Mouse (Mus musculus) urinary bladder, adult 18-20 months (tissue): ENCODE measurements around the gene Dync1i1.

Source experiments
- DNase-seq, 2 experiments: peaks; one replicate each; pipeline ENCODE4 v3.0.0; 2022; ENCODE audit warnings: low spot score in 2 of 2, mixed read lengths in 2 of 2

The Dync1i1 gene

DNA sequence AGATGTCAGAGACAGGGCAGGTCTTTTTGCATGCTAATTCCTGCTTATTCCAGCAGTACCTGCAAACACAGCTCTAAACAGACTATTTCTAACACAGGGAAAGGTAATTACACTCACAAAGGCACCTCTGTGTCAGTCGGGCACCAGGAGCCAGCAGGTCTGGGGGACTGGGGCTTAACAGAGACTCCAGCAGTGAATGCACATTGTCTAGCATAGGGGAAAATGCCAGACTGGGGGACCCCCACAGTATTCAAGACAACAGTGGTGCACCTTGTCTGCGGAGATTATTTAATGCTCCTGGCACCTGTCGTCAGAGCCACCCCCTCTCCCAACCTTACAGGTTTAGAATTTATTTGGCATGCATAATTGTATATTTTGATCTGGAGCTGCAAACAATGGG lies 333.1 kb downstream of the Dync1i1 start:
- DNase-seq: no peak

DNA sequence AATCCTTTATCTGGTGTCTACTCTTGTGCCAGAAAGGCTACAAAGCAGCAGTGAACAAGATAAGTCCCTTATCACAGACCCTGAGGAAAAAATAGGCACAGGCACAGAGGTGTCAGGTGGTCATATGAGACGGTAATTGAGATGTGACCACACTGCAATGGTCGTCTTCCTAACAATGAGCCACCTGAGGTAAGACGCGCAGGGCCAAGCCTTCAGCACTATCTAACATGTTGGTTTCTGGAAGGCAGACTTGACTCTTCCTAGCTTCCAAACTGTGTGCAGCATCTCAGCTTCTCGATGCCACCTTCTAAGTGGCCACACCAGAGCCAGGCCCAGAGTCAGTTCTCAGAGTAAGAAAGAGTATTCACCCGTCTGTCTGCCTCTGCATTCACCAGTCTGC lies 341.8 kb downstream of the Dync1i1 start:
- DNase-seq: no peak

DNA sequence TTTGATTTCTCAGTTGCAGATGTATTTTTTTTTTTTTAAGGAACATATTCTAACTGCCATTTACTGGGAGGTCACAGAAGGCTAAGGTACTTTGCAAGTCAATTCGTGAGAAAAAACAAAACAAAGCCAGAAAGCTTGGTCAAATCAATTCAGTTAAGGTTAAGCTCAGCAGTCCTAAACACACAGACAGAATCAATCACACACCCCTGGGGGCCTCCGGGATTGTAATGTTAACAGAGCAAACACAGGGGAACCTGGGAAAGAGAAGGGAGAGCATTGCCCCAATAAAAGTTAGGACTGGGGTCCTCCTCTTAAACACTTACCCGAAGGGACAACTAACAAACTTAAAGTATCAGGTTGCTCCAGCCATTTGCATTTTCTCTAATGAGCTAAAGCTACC lies 344.6 kb downstream of the Dync1i1 start:
- DNase-seq: no peak

DNA sequence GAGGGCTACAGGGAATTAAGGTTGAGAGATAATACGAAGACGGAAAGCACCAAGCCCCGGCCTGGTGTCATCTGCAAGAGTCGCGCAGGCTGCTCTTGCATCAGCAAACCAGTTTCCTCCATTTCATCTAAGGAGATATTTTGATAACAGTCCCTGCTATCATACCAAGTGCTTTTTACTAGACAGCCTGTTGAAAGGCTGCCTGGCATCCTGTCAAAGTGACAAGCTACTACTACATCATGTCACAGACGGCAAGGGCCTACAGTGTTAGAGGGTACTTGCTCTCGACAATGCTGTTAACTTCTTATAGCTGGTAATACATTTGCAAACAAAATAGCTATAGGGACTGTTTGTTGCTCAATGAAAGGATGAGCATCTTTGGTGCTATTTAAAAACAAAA lies 345.6 kb downstream of the Dync1i1 start:
- DNase-seq: no peak

DNA sequence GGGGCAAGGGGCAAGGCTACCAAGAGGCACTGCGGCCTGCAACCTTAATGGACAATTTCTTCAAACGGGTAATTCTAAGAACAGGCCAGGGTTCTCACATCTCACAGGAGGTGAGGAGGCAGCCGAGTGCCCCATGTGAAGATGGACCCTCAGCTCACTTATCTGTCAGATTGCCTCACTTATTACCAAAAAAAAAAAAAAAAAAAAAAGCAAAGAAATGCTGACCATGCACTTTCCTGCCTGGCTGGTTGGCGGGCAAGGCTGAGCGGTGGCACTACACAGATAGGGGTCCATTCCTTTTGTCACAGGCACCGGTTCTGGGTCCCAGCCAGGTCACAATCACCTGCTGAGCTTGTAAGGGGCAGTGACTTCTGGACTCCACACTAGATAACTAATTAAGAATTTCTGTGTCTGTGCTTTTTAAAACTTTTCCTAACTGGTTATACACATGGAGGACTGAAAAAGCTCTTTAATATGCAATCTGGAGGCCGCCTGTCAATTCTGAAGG lies 350.6 kb downstream of the Dync1i1 start:
- DNase-seq: no peak

DNA sequence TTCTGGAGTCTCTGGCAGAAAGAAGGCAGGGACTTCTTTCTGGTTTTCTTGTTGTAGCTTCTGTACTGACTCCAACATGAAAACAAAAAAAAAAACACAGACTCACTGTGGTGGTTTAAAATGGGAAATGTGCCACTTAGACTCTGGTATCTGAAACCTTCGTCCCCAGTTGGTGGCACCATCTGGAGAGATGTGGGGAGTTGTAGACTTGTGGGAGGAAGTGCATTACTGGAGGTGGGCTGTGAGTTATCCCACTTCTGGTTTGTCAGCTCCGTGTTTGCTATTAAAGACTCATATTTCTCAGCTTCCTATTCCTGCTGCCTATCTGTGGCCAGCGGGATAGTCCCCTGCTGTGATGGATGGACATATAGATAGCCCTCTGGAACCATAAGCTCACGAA lies 351.8 kb downstream of the Dync1i1 start:
- no peak for DNase-seq
